Mouse (Mus musculus): Measurements from ENCODE around the gene Max. TPM values are rescaled to one million over a fixed set of nuclear protein-coding genes. Genes with fewer than 3 reads are reported as not detected.

Gene Max
- polyA plus RNA-seq, 1 experiment from 2014 or later: 15.2 TPM

GRCm38 (mm10) chr12:76992891-76993529, 31.0 kb upstream of the Max start:
- Histone ChIP-seq H3K4me3 (replicated peaks) (no peak overlapping the region), H3K36me3 (no peaks in the 10 kb centered on the region), H3K4me2 (no peak overlapping the region), H3K27me3 (no peaks in the 10 kb centered on the region), H3K4me1 (replicated peaks) (0 out of 2 replicates have a peak, but pooled peaks cover 4% of the 10 kb centered on the region), H3K27ac (no peak overlapping the region), H3K9ac (replicated peaks) (no peak overlapping the region), H3K9me3 (no peaks in the 10 kb centered on the region)
- ATAC-seq (ENCODE audit: insufficient number of reproducible peaks, insufficient read depth, low FRiP score, low TSS enrichment, low read depth): no peak
- 88% methylated on average over 16 of the region's 16 CpGs for WGBS

GRCm38 (mm10) chr12:76982818-76983471, 20.9 kb upstream of the Max start:
- Histone ChIP-seq H3K9me3 (no peaks in the 10 kb centered on the region), H3K27ac (no peak overlapping the region), H3K36me3 (no peaks in the 10 kb centered on the region), H3K9ac (replicated peaks) (no peak overlapping the region), H3K27me3 (no peaks in the 10 kb centered on the region), H3K4me1 (replicated peaks) (peaks cover 24% of the 10 kb centered on the region), H3K4me3 (replicated peaks) (no peak overlapping the region), H3K4me2 (peak overlapping the region; percentile 4)
- peak; percentile 49; the same call in 1 of the 2 replicates for ATAC-seq (ENCODE audit: insufficient number of reproducible peaks, insufficient read depth, low FRiP score, low TSS enrichment, low read depth)
- WGBS: 30% methylated on average over 16 of the region's 16 CpGs

- Histone ChIP-seq H3K4me1 (replicated peaks) (peaks cover 24% of the 10 kb centered on the region), H3K36me3 (no peaks in the 10 kb centered on the region), H3K9ac (replicated peaks) (no peak overlapping the region), H3K27ac (no peak overlapping the region), H3K4me2 (no peak overlapping the region), H3K4me3 (replicated peaks) (no peak overlapping the region), H3K9me3 (peaks cover 7% of the 10 kb centered on the region; the same call in 1 of the 2 replicates), H3K27me3 (no peaks in the 10 kb centered on the region)
- 52% methylated on average over 3 of the region's 3 CpGs for WGBS
- no peak for ATAC-seq (ENCODE audit: insufficient number of reproducible peaks, insufficient read depth, low FRiP score, low TSS enrichment, low read depth)
These were observed 17.5 kb upstream of the Max start for GRCm38 (mm10) chr12:76979530-76979929.

GRCm38 (mm10) chr12:76972669-76973068, 10.7 kb upstream of the Max start:
- H3K27ac ChIP-seq: no peak overlapping the region
- H3K27me3 ChIP-seq: no peaks in the 10 kb centered on the region
- H3K9me3 ChIP-seq: peaks cover 7% of the 10 kb centered on the region; the same call in 1 of the 2 replicates
- no peak overlapping the region for H3K4me3 ChIP-seq (replicated peaks)
- H3K36me3 ChIP-seq: no peaks in the 10 kb centered on the region
- no peak overlapping the region for H3K9ac ChIP-seq (replicated peaks)
- H3K4me2 ChIP-seq: no peak overlapping the region
- ATAC-seq (ENCODE audit: insufficient number of reproducible peaks, insufficient read depth, low FRiP score, low TSS enrichment, low read depth): no peak
- WGBS: 85% methylated on average over 10 of the region's 10 CpGs
- no peaks in the 10 kb centered on the region for H3K4me1 ChIP-seq (replicated peaks)

- H3K36me3 ChIP-seq: no peaks in the 10 kb centered on the region
- H3K27ac ChIP-seq: no peak overlapping the region
- no peak overlapping the region for H3K4me3 ChIP-seq (replicated peaks)
- no peak for ATAC-seq (ENCODE audit: insufficient number of reproducible peaks, insufficient read depth, low FRiP score, low TSS enrichment, low read depth)
- no peaks in the 10 kb centered on the region for H3K4me1 ChIP-seq (replicated peaks)
- 90% methylated on average over 11 of the region's 11 CpGs for WGBS
- no peak overlapping the region for H3K4me2 ChIP-seq
- no peaks in the 10 kb centered on the region for H3K27me3 ChIP-seq
- H3K9me3 ChIP-seq: peaks cover 7% of the 10 kb centered on the region; the same call in 1 of the 2 replicates
- H3K9ac ChIP-seq (replicated peaks): no peak overlapping the region
These were observed 10.2 kb upstream of the Max start for GRCm38 (mm10) chr12:76972241-76972640.

- no peak for ATAC-seq (ENCODE audit: insufficient number of reproducible peaks, insufficient read depth, low FRiP score, low TSS enrichment, low read depth)
- Histone ChIP-seq H3K4me2 (no peak overlapping the region), H3K9ac (replicated peaks) (no peak overlapping the region), H3K27ac (no peak overlapping the region), H3K4me1 (replicated peaks) (no peaks in the 10 kb centered on the region), H3K4me3 (replicated peaks) (no peak overlapping the region), H3K27me3 (no peaks in the 10 kb centered on the region), H3K36me3 (no peaks in the 10 kb centered on the region), H3K9me3 (peaks cover 7% of the 10 kb centered on the region; the same call in 1 of the 2 replicates)
- WGBS: 77% methylated on average over 7 of the region's 7 CpGs
These were observed 9.7 kb upstream of the Max start for GRCm38 (mm10) chr12:76971642-76972221.

- no peak overlapping the region for H3K27ac ChIP-seq
- no peaks in the 10 kb centered on the region for H3K9me3 ChIP-seq
- H3K4me3 ChIP-seq (replicated peaks): no peak overlapping the region
- no peak overlapping the region for H3K9ac ChIP-seq (replicated peaks)
- H3K4me2 ChIP-seq: peak overlapping the region; percentile 31
- peaks cover 8% of the 10 kb centered on the region for H3K4me1 ChIP-seq (replicated peaks)
- H3K27me3 ChIP-seq: no peaks in the 10 kb centered on the region
- H3K36me3 ChIP-seq: no peaks in the 10 kb centered on the region
- WGBS: 13% methylated on average over 4 of the region's 4 CpGs
- no peak for ATAC-seq (ENCODE audit: insufficient number of reproducible peaks, insufficient read depth, low FRiP score, low TSS enrichment, low read depth)
These were observed 3.9 kb upstream of the Max start for GRCm38 (mm10) chr12:76965876-76966275.

GRCm38 (mm10) chr12:76965089-76965488, 3.1 kb upstream of the Max start:
- H3K9ac ChIP-seq (replicated peaks): no peak overlapping the region
- H3K36me3 ChIP-seq: peaks cover 2% of the 10 kb centered on the region; the same call in 1 of the 2 replicates
- WGBS: 35% methylated on average over 5 of the region's 5 CpGs

GRCm38 (mm10) chr12:76961052-76961931, 709 bp downstream of the Max start:
- Histone ChIP-seq H3K4me1 (replicated peaks) (peaks cover 12% of the 10 kb centered on the region), H3K9me3 (no peaks in the 10 kb centered on the region), H3K4me3 (replicated peaks) (peak overlapping the region; percentile 90), H3K9ac (replicated peaks) (peak overlapping the region; percentile 78), H3K27ac (peak overlapping the region; percentile 59; the same call in 1 of the 2 replicates), H3K27me3 (no peaks in the 10 kb centered on the region), H3K36me3 (peaks cover 35% of the 10 kb centered on the region; the same call in 1 of the 2 replicates), H3K4me2 (peak overlapping the region; percentile 93)
- peak; percentile 12; the same call in 1 of the 2 replicates for ATAC-seq (ENCODE audit: insufficient number of reproducible peaks, insufficient read depth, low FRiP score, low TSS enrichment, low read depth)
- 6% methylated on average over 36 of the region's 45 CpGs for WGBS

More at GRCm38 (mm10) chr12:76965089-76965488, 3.1 kb upstream of the Max start:
- Histone ChIP-seq H3K4me1 (replicated peaks) (peaks cover 12% of the 10 kb centered on the region), H3K27ac (no peak overlapping the region), H3K4me3 (replicated peaks) (no peak overlapping the region), H3K9me3 (no peaks in the 10 kb centered on the region), H3K4me2 (no peak overlapping the region), H3K27me3 (no peaks in the 10 kb centered on the region)
- ATAC-seq (ENCODE audit: insufficient number of reproducible peaks, insufficient read depth, low FRiP score, low TSS enrichment, low read depth): no peak

- Histone ChIP-seq H3K9ac (replicated peaks) (no peak overlapping the region), H3K9me3 (no peaks in the 10 kb centered on the region), H3K4me3 (replicated peaks) (no peak overlapping the region), H3K4me1 (replicated peaks) (peaks cover 8% of the 10 kb centered on the region), H3K27me3 (no peaks in the 10 kb centered on the region), H3K36me3 (peaks cover 63% of the 10 kb centered on the region), H3K27ac (no peak overlapping the region), H3K4me2 (no peak overlapping the region)
- no peak for ATAC-seq (ENCODE audit: insufficient number of reproducible peaks, insufficient read depth, low FRiP score, low TSS enrichment, low read depth)
- WGBS: 88% methylated on average over 5 of the region's 5 CpGs
These were observed 4.3 kb downstream of the Max start for GRCm38 (mm10) chr12:76957688-76958087.
